Mouse (Mus musculus) embryonic facial prominence, embryonic 11.5 days (tissue): Measurements from ENCODE around the gene Actr5. TPM values are rescaled to one million over a fixed set of nuclear protein-coding genes. Genes with fewer than 3 reads are reported as not detected.

Experiments used
- ATAC-seq: fragments of 200-750 bp; cut with Nextera tagmentation; replicated peaks from 2 replicates; pipeline ENCODE4 v1.8.0; 2017; ENCODE audit warnings: low read depth; ENCODE audit not compliant: insufficient number of reproducible peaks, low FRiP score, low TSS enrichment
- DNase-seq: peaks from one replicate; pipeline ENCODE4 v3.0.0-alpha.2; 2015; ENCODE audit warnings: low spot score
- H3K27ac ChIP-seq: fragments of 300-500 bp; sonication (generic); replicated peaks from 2 replicates; pipeline ENCODE4 v1.5.1; 2014; ENCODE audit warnings: mild to moderate bottlenecking, low read depth, low read length, control low read depth
- H3K27me3 ChIP-seq: fragments of 300-500 bp; sonication (generic); 2 replicates; pipeline ENCODE4 v1.6.1; 2014; ENCODE audit warnings: mild to moderate bottlenecking, low read length, moderate library complexity, mixed read lengths; ENCODE audit not compliant: control insufficient read depth, insufficient read depth
- H3K36me3 ChIP-seq: fragments of 300-500 bp; sonication (generic); replicated peaks from 2 replicates; pipeline ENCODE4 v1.6.1; 2014; ENCODE audit warnings: low read depth, mild to moderate bottlenecking, low read length, moderate library complexity, mixed read lengths; ENCODE audit not compliant: control insufficient read depth, insufficient read depth
- H3K4me1 ChIP-seq: fragments of 300-500 bp; sonication (generic); 2 replicates; pipeline ENCODE4 v1.6.1; 2014; ENCODE audit warnings: low read length, mixed read lengths; ENCODE audit not compliant: control insufficient read depth, insufficient read depth
- H3K4me2 ChIP-seq: fragments of 300-500 bp; sonication (generic); 2 replicates; pipeline ENCODE4 v1.6.1; 2014; ENCODE audit warnings: low read depth, mild to moderate bottlenecking, control low read depth, low read length, moderate library complexity
- H3K4me3 ChIP-seq: fragments of 300-500 bp; sonication (generic); 2 replicates; pipeline ENCODE4 v1.5.1; 2014; ENCODE audit warnings: low read depth, low read length, control low read depth
- H3K9ac ChIP-seq: fragments of 300-500 bp; sonication (generic); replicated peaks from 2 replicates; pipeline ENCODE4 v1.6.1; 2014; ENCODE audit warnings: mild to moderate bottlenecking, control low read depth, low read length
- H3K9me3 ChIP-seq: fragments of 300-500 bp; sonication (generic); replicated peaks from 2 replicates; pipeline ENCODE4 v1.6.1; 2016; ENCODE audit warnings: mild to moderate bottlenecking, low read length, inconsistent platforms, mixed read lengths; ENCODE audit not compliant: control insufficient read depth
- WGBS: fragments of 180-500 bp; shearing (Covaris S2); extraction: QIAGEN DNeasy Blood & Tissue Kit; methylation state at CpG from one replicate; pipeline ENCODE4 v1.1.7; 2014; 5-methylcytosine and 5-hydroxymethylcytosine counted together
- polyA plus RNA-seq: library from polyadenylated mRNA; unstranded; fragments of >200 nt; fragmentation: Nextera tagmentation; extraction: Ambion mirVana; gene quantifications from 2 replicates; pipeline ENCODE4 v1.2.1, GENCODE M21; 2014

Gene Actr5
- polyA plus RNA-seq, 1 experiment from 2014 or later = 16.5 TPM

DNA sequence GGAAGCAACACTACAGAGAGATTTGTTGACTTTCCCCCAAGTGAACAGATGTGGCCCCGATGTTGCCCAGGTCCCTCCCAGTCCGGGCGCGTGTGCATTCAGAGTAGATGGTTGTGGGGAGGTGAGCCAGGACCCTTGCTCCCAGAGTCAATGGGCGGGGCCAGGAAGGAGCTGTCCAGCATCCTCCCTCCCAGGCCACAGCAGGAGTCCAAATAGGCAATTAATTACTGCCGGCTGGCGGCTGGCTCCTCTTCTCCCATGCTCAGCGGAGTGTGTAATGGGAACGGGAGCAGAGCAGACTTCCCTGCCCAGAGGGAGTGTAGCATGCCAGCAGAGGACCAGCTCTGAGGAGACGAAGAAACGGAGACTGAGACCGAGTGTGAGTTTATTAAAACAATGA, 29.6 kb upstream of the Actr5 start:
- ATAC-seq (peak; percentile 80; the same call in 1 of the 2 replicates), DNase-seq (peak; percentile 81)
- Histone ChIP-seq H3K4me3 (no peak overlapping the region), H3K9ac (no peak overlapping the region), H3K27ac (no peak overlapping the region), H3K4me1 (no peaks in the 10 kb centered on the region; the same call in 1 of the 2 replicates), H3K27me3 (no peaks in the 10 kb centered on the region), H3K9me3 (no peaks in the 10 kb centered on the region), H3K36me3 (no peaks in the 10 kb centered on the region), H3K4me2 (no peak overlapping the region)
- 0% methylated on average over 12 of the region's 12 CpGs for WGBS

DNA sequence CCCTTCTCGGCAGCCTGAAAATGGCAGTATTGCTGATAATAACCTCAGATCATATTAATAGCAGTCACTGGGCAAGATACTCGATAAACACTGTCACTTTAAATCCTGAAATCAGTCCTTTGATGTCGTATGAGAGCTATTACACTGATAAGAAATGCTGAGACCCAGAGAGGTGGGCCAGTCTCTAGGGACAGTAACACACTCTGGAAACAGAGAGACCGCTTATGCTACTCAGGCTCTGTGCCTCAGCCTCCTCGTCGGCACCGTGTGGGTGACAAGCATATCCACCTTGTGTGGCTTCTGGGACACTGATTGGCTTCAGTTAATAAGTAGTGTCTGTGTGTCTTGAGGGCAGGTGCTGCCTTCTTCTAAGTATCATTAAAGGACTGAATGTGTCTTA, 29.1 kb upstream of the Actr5 start:
- H3K4me3 ChIP-seq = no peak overlapping the region
- no peaks in the 10 kb centered on the region for H3K9me3 ChIP-seq
- WGBS = 24% methylated on average over 7 of the region's 7 CpGs
- no peaks in the 10 kb centered on the region; the same call in 1 of the 2 replicates for H3K4me1 ChIP-seq
- H3K4me2 ChIP-seq = no peak overlapping the region
- H3K27me3 ChIP-seq = no peaks in the 10 kb centered on the region
- H3K27ac ChIP-seq = no peak overlapping the region
- ATAC-seq (no peak), DNase-seq (no peak)
- no peaks in the 10 kb centered on the region for H3K36me3 ChIP-seq
- no peak overlapping the region for H3K9ac ChIP-seq

DNA sequence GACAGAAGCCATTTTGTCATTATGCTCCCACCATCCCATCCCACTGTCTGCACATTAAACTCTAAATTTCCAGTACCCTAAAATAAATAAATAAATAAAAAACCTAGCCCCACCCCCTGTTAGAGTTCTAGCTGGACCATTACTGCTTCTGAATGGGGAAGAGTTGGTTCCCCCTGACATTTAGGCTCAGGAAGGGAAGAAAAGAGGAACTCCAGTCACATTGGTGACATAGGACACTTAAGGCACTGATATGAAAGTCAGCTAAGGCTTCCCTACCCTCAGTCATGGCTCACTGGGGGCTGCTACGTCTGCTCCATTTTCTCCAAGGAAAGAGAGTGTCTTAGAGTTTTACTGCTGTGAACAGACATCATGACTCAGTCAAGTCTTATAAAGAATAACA, 27.9 kb upstream of the Actr5 start:
- no peak overlapping the region for H3K27ac ChIP-seq
- no peaks in the 10 kb centered on the region for H3K27me3 ChIP-seq
- H3K36me3 ChIP-seq = no peaks in the 10 kb centered on the region
- DNase-seq (no peak), ATAC-seq (no peak)
- H3K4me2 ChIP-seq = no peak overlapping the region
- no peaks in the 10 kb centered on the region; the same call in 1 of the 2 replicates for H3K4me1 ChIP-seq
- no peaks in the 10 kb centered on the region for H3K9me3 ChIP-seq
- no peak overlapping the region for H3K4me3 ChIP-seq
- no peak overlapping the region for H3K9ac ChIP-seq
- WGBS = 60% methylated on average over 1 of the region's 1 CpGs

DNA sequence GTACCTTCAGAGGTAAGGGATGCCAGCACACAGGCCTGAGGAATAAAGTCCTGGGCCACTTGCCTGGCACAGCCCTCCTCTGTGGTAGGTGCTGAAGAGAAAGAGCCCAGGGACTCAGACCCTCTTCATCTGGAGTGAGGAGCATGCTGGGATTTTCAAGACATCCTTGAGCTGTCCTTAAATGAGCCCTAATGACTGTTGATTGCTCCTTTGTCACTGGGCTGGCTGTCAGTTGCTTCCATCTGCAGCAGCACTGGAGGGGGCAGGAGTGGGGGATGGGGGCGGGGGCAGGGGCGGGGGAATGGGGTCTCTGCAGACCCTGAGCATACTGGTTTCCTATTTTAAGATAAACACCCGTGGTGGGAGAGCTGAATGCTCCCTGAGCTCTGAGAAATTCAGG, 24.2 kb upstream of the Actr5 start:
- no peak for DNase-seq
- Histone ChIP-seq H3K4me2 (no peak overlapping the region), H3K27ac (no peak overlapping the region), H3K36me3 (no peaks in the 10 kb centered on the region), H3K4me1 (no peaks in the 10 kb centered on the region; the same call in 1 of the 2 replicates), H3K4me3 (no peak overlapping the region), H3K27me3 (peaks cover 3% of the 10 kb centered on the region; the same call in 1 of the 2 replicates), H3K9ac (no peak overlapping the region), H3K9me3 (no peaks in the 10 kb centered on the region)
- WGBS = 28% methylated on average over 3 of the region's 3 CpGs
- ATAC-seq = 0 out of 2 replicates have a peak, but pooled peaks have one; percentile 25

DNA sequence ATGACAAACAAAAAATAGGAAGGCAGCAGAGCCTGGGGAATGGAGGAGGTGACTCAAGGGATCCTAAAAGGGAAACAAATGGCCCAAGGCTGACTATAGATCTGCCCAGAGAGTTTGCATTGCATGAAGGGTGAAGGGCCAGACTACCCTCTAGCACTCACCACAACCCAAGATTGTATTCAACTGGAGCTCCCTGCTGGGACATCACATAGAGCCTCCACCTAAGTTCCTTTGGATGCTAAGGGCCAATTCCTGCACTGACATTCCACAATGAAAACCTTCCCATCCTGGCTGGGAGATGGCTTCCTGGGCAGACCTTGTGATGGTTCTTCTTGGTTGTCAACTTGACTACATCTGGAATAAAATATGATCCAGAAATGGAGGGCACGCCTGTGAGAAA, 23.4 kb upstream of the Actr5 start:
- Histone ChIP-seq H3K4me3 (no peak overlapping the region), H3K4me1 (no peaks in the 10 kb centered on the region; the same call in 1 of the 2 replicates), H3K9ac (no peak overlapping the region), H3K9me3 (no peaks in the 10 kb centered on the region), H3K27me3 (peaks cover 8% of the 10 kb centered on the region), H3K36me3 (no peaks in the 10 kb centered on the region), H3K4me2 (no peak overlapping the region), H3K27ac (no peak overlapping the region)
- WGBS = 70% methylated on average over 1 of the region's 1 CpGs
- ATAC-seq = no peak
- DNase-seq = no peak

DNA sequence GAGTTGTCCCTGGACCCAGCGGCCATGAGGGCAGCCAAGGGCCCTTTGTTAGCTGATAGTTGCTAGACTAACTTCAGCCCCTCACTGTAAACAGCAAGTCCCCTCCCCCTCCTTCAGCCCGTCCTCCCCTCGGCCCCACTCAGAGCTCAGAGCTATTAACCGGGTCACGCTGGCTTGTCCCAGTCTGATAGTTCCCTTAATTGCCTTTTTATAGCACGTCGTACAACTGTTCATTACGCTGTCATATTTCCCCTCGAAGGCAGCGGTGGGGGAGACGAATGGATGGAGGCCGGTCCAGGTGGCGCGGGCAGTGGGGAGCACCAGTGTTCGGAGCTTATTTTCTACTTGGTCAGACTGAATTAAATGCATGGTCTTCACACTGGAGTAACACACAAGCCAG, 22.0 kb upstream of the Actr5 start:
- DNase-seq = no peak
- Histone ChIP-seq H3K9me3 (no peaks in the 10 kb centered on the region), H3K4me2 (no peak overlapping the region), H3K4me3 (no peak overlapping the region), H3K4me1 (no peaks in the 10 kb centered on the region; the same call in 1 of the 2 replicates), H3K9ac (no peak overlapping the region), H3K27me3 (peaks cover 15% of the 10 kb centered on the region), H3K36me3 (no peaks in the 10 kb centered on the region), H3K27ac (no peak overlapping the region)
- no peak for ATAC-seq
- WGBS = 24% methylated on average over 15 of the region's 15 CpGs

DNA sequence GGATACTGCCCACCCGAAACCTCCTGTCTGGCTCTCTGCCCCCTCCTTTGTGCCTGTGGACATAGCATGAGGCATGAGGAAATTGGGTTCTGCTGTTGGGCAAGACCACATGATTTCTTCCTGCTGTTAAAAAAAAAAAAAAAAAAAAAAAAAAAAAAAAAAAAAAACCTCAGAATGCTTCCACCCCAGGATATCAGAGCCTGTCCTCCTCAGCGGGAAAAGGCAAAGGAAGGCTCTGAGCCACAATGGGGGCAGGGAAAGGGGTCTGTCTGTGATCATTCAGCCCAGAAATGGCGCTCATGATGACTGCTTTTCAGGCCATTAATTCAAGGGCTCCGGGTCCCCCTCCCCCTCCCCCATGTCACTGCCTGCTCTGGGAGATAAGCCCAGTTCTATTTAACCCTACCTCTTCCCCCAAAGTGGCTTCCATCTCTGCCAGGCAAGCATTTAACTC, 18.1 kb upstream of the Actr5 start:
- H3K9me3 ChIP-seq = no peaks in the 10 kb centered on the region; the same call in 1 of the 2 replicates
- H3K9ac ChIP-seq = no peak overlapping the region
- ATAC-seq (no peak), DNase-seq (no peak)
- no peaks in the 10 kb centered on the region for H3K36me3 ChIP-seq
- no peak overlapping the region for H3K4me2 ChIP-seq
- H3K4me3 ChIP-seq = no peak overlapping the region
- WGBS = 7% methylated on average over 4 of the region's 4 CpGs
- H3K27ac ChIP-seq = no peak overlapping the region
- H3K27me3 ChIP-seq = peaks cover 47% of the 10 kb centered on the region
- H3K4me1 ChIP-seq = no peaks in the 10 kb centered on the region; the same call in 1 of the 2 replicates

DNA sequence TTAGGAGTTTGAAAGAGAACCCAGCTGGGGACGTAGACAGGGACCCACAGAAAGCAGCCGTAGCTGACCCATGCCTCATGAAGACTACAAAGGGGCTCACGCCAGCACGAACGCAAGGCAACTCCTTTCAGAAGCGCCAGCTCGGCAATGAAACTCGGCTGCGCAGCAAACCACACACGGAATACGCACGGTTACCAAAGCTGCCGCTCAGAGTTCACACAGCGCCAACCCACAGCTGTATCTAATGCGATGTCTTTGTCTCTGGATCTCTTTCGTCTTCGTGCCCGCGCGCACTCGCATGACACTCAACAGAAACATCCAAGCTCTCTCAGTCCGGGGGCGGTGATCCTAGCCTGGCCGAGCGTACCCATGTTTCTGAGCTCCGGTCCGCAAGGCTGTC, 15.0 kb upstream of the Actr5 start:
- Histone ChIP-seq H3K9me3 (no peaks in the 10 kb centered on the region; the same call in 1 of the 2 replicates), H3K4me3 (no peak overlapping the region), H3K27ac (no peak overlapping the region), H3K4me1 (0 out of 2 replicates have a peak, but pooled peaks cover 3% of the 10 kb centered on the region), H3K36me3 (no peaks in the 10 kb centered on the region), H3K9ac (no peak overlapping the region), H3K27me3 (peaks cover 78% of the 10 kb centered on the region), H3K4me2 (no peak overlapping the region)
- DNase-seq (peak; percentile 44), ATAC-seq (no peak)
- under 1% methylated on average over 27 of the region's 27 CpGs for WGBS
